Mouse (Mus musculus): ENCODE results near the gene G0s2. TPM values are rescaled to one million over a fixed set of nuclear protein-coding genes. Genes with fewer than 3 reads are reported as not detected.

The G0s2 gene
- polyA plus RNA-seq (2014; fragmentation: Illumina TruSeq; extraction: RNeasy Lipid Tissue Mini Kit (QIAGEN cat#74804); ENCODE audit: low read depth, low replicate concordance): 225 TPM

DNA sequence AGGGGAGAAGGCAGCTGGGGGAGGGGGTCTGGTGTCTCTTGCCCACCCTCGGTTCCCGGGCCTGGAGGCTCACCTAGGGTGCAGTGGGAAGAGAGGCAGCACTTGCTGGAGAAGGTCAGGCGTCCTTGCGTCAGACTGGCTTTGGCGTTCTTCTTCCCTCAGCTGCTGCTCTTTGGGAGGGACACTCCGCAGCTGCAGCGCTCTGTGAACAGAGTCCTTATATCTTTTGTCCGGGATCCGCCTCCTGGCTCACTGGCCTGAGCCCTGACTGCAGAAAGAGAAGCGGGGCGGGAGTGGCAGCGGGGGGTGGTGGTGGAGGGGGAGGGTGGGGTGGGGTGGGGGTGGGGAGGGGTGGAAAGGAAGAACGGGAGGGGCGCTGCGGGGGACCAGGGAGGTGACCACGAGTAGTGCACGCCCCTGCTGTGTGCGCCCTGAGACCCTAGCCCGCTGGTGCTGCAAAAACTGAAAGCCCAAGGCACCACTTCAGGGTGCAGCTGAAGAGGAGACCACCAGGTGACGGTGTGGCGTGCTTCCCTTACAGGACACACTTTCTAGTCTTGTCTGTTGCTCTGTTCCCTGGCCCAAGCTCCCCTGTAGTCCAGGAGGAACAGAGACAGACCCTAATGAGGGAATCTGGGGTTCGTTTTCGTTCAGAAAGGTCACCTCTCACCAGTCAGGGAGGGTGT lies at the start of gene G0s2:
Gene G0s2, minus strand, starts transcription at position 302 of the 686 bp plus-strand sequence.

DNA sequence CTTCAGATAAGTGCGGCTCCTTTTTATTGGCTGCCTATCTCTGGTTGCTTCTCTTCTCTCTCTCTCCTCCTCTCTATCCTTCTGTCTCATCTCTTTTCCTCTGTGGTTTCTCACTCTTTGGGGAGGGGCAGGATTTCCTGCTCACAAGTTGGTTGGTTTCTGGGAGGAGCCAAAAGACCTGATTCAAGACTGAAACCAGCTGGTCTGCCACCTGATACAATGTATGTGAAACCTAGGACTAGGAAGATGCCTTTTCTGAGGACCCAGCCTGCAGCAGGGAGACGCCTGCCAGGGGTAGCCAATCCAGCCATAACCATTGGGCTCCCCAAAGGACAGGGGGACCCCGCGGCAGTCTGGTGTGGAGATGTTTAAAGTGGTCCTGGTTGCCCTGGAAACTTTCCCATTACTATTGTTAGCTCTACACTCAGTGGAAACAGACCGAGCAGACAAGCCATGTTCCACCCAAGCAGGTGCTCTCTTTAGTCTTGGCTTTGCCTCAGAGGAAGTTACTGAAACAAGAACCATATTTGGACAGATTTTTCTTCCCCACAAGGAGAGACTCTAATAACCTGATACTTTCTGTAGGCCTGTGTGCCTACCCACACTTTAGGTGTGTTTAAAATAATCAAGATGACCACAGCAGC lies 8.9 kb downstream of the G0s2 start, which contains the start of gene Hsd11b1:
Gene Hsd11b1, minus strand, starts transcription at position 121 of the 644 bp plus-strand sequence.

Other genes with a start within 250 kb of the G0s2 start
- gene Syt14, start 237.4 kb downstream of the G0s2 start, polyA plus RNA-seq (2014; fragmentation: Illumina TruSeq; extraction: RNeasy Lipid Tissue Mini Kit (QIAGEN cat#74804); ENCODE audit: low read depth, low replicate concordance): 0.73 TPM
- gene Diexf, start 142.9 kb downstream of the G0s2 start, polyA plus RNA-seq (2014; fragmentation: Illumina TruSeq; extraction: RNeasy Lipid Tissue Mini Kit (QIAGEN cat#74804); ENCODE audit: low read depth, low replicate concordance): 8.2 TPM
- 22.4 TPM for gene Irf6, start 120.1 kb downstream of the G0s2 start, polyA plus RNA-seq (2014; fragmentation: Illumina TruSeq; extraction: RNeasy Lipid Tissue Mini Kit (QIAGEN cat#74804); ENCODE audit: low read depth, low replicate concordance)
- gene A130010J15Rik, start 105.2 kb downstream of the G0s2 start, polyA plus RNA-seq (2014; fragmentation: Illumina TruSeq; extraction: RNeasy Lipid Tissue Mini Kit (QIAGEN cat#74804); ENCODE audit: low read depth, low replicate concordance): 6.3 TPM
- 1.5 TPM for gene Traf3ip3, start 71.5 kb downstream of the G0s2 start, polyA plus RNA-seq (2014; fragmentation: Illumina TruSeq; extraction: RNeasy Lipid Tissue Mini Kit (QIAGEN cat#74804); ENCODE audit: low read depth, low replicate concordance)
- 6.2 TPM for gene Lamb3, start 65.5 kb downstream of the G0s2 start, polyA plus RNA-seq (2014; fragmentation: Illumina TruSeq; extraction: RNeasy Lipid Tissue Mini Kit (QIAGEN cat#74804); ENCODE audit: low read depth, low replicate concordance)
- 92.2 TPM for gene Hsd11b1, start 9.1 kb downstream of the G0s2 start, polyA plus RNA-seq (2014; fragmentation: Illumina TruSeq; extraction: RNeasy Lipid Tissue Mini Kit (QIAGEN cat#74804); ENCODE audit: low read depth, low replicate concordance)
- 0.58 TPM for gene Camk1g, start 97.1 kb upstream of the G0s2 start, polyA plus RNA-seq (2014; fragmentation: Illumina TruSeq; extraction: RNeasy Lipid Tissue Mini Kit (QIAGEN cat#74804); ENCODE audit: low read depth, low replicate concordance)

Measured in adipose tissue, adult 10 weeks (tissue).